Mouse (Mus musculus) C2C12 (cell line): Measurements from ENCODE around the gene Rnf141.

Experiments used
- CTCF ChIP-seq: IDR thresholded peaks from one replicate; pipeline ENCODE4 v1.5.1; 2011; ENCODE audit not compliant: control insufficient read depth, insufficient read depth, insufficient read length
- MAX ChIP-seq: IDR thresholded peaks from one replicate; pipeline ENCODE4 v1.6.1; 2011; ENCODE audit warnings: mild to moderate bottlenecking, control low read depth
- USF1 ChIP-seq: IDR thresholded peaks from one replicate; pipeline ENCODE4 v1.6.1; 2011; ENCODE audit warnings: low read depth, mild to moderate bottlenecking, control low read depth, moderate library complexity

DNA sequence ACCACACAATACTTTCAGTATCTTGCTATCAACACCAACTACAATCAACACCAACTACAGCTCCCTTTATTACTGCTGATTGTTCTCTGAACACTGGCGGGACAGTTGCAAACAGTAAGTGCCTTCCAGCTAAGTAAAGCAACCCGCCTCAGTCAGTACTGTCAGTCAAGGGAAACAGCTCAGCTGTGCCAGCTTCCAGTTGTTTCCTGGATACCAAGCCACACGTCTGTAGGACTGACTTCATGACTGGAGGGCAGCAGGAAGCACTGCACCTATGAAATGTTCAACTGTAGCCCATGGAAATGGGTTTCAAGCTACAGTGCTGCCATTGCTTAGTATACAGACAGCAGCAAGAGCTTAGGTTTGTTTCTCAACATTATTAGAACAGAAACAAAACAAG lies 9.7 kb downstream of the Rnf141 start:
- TF ChIP-seq CTCF (no peak), USF1 (no peak), MAX (no peak)
